Mouse (Mus musculus): ENCODE data around the gene Specc1. TPM values are rescaled to one million over a fixed set of nuclear protein-coding genes. Genes with fewer than 3 reads are reported as not detected.

The Specc1 gene
- polyA plus RNA-seq, 1 experiment from 2014 or later, result 14.3 TPM

GRCm38 (mm10) chr11:62045964-62046363, 89.4 kb downstream of the Specc1 start:
- no peak overlapping the region for H3K27ac ChIP-seq (ENCODE audit: low read depth, low read length)
- no peak overlapping the region for H3K4me3 ChIP-seq (ENCODE audit: low read length)
- no peak for ATAC-seq
- no peak overlapping the region for H3K9ac ChIP-seq (ENCODE audit: low read depth, low read length)
- 55% methylated on average over 2 of the region's 2 CpGs for WGBS
- H3K4me1 ChIP-seq (ENCODE audit: control insufficient read depth, insufficient read depth, low read depth, low read length), result no peaks in the 10 kb centered on the region
- H3K4me2 ChIP-seq (ENCODE audit: low read length), result no peak overlapping the region
- no peaks in the 10 kb centered on the region for H3K27me3 ChIP-seq (replicated peaks; ENCODE audit: control insufficient read depth, insufficient read depth, low read length)
- H3K9me3 ChIP-seq (ENCODE audit: control insufficient read depth, low read length), result no peaks in the 10 kb centered on the region
- no peaks in the 10 kb centered on the region for H3K36me3 ChIP-seq (ENCODE audit: control insufficient read depth, insufficient read depth, low read length)

GRCm38 (mm10) chr11:62047817-62048640, 91.5 kb downstream of the Specc1 start:
- no peaks in the 10 kb centered on the region for H3K36me3 ChIP-seq (ENCODE audit: control insufficient read depth, insufficient read depth, low read length)
- H3K27ac ChIP-seq (ENCODE audit: low read depth, low read length), result no peak overlapping the region
- H3K4me1 ChIP-seq (ENCODE audit: control insufficient read depth, insufficient read depth, low read depth, low read length), result no peaks in the 10 kb centered on the region
- no peak overlapping the region for H3K9ac ChIP-seq (ENCODE audit: low read depth, low read length)
- no peaks in the 10 kb centered on the region for H3K27me3 ChIP-seq (replicated peaks; ENCODE audit: control insufficient read depth, insufficient read depth, low read length)
- peak; percentile 67; the same call in 1 of the 2 replicates for ATAC-seq
- no peaks in the 10 kb centered on the region for H3K9me3 ChIP-seq (ENCODE audit: control insufficient read depth, low read length)
- WGBS, result 37% methylated on average over 9 of the region's 9 CpGs
- no peak overlapping the region for H3K4me2 ChIP-seq (ENCODE audit: low read length)
- H3K4me3 ChIP-seq (ENCODE audit: low read length), result no peak overlapping the region

- no peak overlapping the region for H3K9ac ChIP-seq (ENCODE audit: low read depth, low read length)
- H3K27ac ChIP-seq (ENCODE audit: low read depth, low read length), result no peak overlapping the region
- no peak overlapping the region for H3K4me2 ChIP-seq (ENCODE audit: low read length)
- H3K36me3 ChIP-seq (ENCODE audit: control insufficient read depth, insufficient read depth, low read length), result no peaks in the 10 kb centered on the region
- no peaks in the 10 kb centered on the region for H3K4me1 ChIP-seq (ENCODE audit: control insufficient read depth, insufficient read depth, low read depth, low read length)
- ATAC-seq, result no peak
- no peaks in the 10 kb centered on the region for H3K27me3 ChIP-seq (replicated peaks; ENCODE audit: control insufficient read depth, insufficient read depth, low read length)
- H3K9me3 ChIP-seq (ENCODE audit: control insufficient read depth, low read length), result no peaks in the 10 kb centered on the region
- no peak overlapping the region for H3K4me3 ChIP-seq (ENCODE audit: low read length)
Observed at GRCm38 (mm10) chr11:62049170-62049569, 92.6 kb downstream of the Specc1 start.

DNA sequence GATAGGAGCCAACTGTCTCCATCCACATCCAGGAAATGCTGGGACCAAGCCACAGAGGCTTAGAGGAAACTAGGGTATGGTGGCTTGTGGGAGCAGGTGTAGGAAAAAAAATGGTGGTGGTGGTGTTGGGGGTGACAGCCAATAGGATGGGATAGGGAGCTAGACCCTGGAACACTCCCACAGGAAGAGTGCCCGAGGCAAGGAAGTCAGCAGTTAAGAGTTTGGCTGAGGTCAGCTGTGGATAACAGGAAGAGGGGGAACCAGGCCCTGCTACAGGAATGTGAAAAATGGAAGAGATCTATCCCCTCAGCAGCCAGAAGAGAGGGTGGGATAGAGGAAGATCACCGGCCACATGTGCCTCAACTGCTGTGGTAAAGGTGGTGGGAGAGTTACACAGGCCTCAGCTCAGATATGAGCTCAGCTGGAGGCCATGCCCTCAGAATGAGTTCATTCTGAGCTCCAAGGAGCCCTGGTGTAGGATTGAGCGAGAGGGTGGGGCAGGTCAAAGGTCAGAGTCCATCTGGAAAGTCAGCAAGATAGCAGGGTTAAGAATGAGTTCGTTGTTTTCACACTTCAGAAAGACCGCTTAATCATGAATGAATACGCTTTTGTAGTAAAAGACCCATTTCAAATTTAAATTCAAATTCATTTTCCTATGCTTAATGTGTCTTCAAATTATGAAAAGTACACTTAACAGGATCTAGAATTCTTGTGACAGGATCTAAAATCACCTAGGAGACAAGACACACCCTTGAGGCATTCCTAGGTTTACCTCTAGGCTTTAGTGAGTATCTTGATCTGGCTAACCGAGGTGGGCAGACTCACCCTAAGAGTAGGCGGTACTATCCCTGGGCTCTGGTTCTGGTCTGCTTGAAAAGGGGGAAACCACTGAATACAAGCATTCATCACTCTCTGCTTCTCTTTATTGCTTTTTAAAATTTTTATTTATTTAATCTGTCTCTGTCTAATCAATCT, 94.1 kb downstream of the Specc1 start:
- Histone ChIP-seq H3K36me3 (ENCODE audit: control insufficient read depth, insufficient read depth, low read length) (no peaks in the 10 kb centered on the region), H3K9ac (ENCODE audit: low read depth, low read length) (no peak overlapping the region), H3K9me3 (ENCODE audit: control insufficient read depth, low read length) (no peaks in the 10 kb centered on the region), H3K4me1 (ENCODE audit: control insufficient read depth, insufficient read depth, low read depth, low read length) (no peaks in the 10 kb centered on the region), H3K4me3 (ENCODE audit: low read length) (no peak overlapping the region), H3K27me3 (replicated peaks; ENCODE audit: control insufficient read depth, insufficient read depth, low read length) (no peaks in the 10 kb centered on the region), H3K4me2 (ENCODE audit: low read length) (no peak overlapping the region), H3K27ac (ENCODE audit: low read depth, low read length) (no peak overlapping the region)
- 69% methylated on average over 8 of the region's 8 CpGs for WGBS
- no peak for ATAC-seq

GRCm38 (mm10) chr11:62051487-62051886, 94.9 kb downstream of the Specc1 start:
- Histone ChIP-seq H3K27me3 (replicated peaks; ENCODE audit: control insufficient read depth, insufficient read depth, low read length) (no peaks in the 10 kb centered on the region), H3K4me2 (ENCODE audit: low read length) (no peak overlapping the region), H3K9ac (ENCODE audit: low read depth, low read length) (no peak overlapping the region), H3K27ac (ENCODE audit: low read depth, low read length) (no peak overlapping the region), H3K4me3 (ENCODE audit: low read length) (no peak overlapping the region), H3K9me3 (ENCODE audit: control insufficient read depth, low read length) (no peaks in the 10 kb centered on the region), H3K36me3 (ENCODE audit: control insufficient read depth, insufficient read depth, low read length) (no peaks in the 10 kb centered on the region), H3K4me1 (ENCODE audit: control insufficient read depth, insufficient read depth, low read depth, low read length) (no peaks in the 10 kb centered on the region)
- ATAC-seq, result no peak
- WGBS, result 86% methylated on average over 4 of the region's 4 CpGs

DNA sequence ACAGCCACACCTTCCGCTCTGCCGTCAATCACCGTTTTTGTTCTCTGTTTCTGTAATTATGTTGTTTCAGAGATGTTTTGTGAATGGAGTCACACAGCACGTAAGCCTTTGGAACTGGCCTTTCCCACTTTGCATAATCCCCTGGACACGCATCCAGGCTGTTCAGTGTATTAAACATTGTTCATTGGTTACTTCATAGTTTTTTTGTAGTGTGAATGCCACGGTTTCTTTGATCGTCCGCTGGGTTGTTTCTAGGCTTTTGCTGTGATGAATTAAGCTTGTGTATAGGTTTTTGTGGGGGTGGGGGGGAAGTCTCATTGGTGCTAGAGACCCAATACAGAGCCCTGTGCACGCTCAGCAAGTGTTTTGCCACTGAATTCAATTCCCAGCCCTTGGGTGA, 97.4 kb downstream of the Specc1 start:
- no peaks in the 10 kb centered on the region for H3K4me1 ChIP-seq (ENCODE audit: control insufficient read depth, insufficient read depth, low read depth, low read length)
- WGBS, result 27% methylated on average over 9 of the region's 9 CpGs
- H3K36me3 ChIP-seq (ENCODE audit: control insufficient read depth, insufficient read depth, low read length), result no peaks in the 10 kb centered on the region
- no peak overlapping the region for H3K4me3 ChIP-seq (ENCODE audit: low read length)
- H3K27ac ChIP-seq (ENCODE audit: low read depth, low read length), result no peak overlapping the region
- no peak overlapping the region for H3K9ac ChIP-seq (ENCODE audit: low read depth, low read length)
- no peak for ATAC-seq
- no peak overlapping the region for H3K4me2 ChIP-seq (ENCODE audit: low read length)
- H3K9me3 ChIP-seq (ENCODE audit: control insufficient read depth, low read length), result no peaks in the 10 kb centered on the region
- no peaks in the 10 kb centered on the region for H3K27me3 ChIP-seq (replicated peaks; ENCODE audit: control insufficient read depth, insufficient read depth, low read length)

DNA sequence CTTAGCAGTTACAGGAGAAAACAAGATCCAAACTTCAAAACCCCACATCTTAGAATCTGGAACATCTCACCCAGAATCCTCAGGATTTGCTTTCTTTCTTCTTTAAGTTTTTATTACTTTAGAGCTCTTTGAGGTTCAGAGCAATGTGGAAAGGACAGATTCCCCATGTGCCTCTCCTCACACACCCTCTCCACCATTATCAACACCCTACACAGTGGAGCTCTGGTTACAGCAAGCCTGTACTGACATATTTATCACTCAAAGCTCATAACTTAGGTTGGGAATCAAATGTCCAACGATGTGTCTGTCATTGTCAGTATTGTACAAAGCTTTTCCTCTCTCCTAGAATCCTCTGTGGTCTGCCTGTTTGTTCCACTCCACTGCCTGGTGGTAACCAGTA, 108.0 kb downstream of the Specc1 start:
- ATAC-seq, result no peak
- Histone ChIP-seq H3K4me2 (ENCODE audit: low read length) (no peak overlapping the region), H3K36me3 (ENCODE audit: control insufficient read depth, insufficient read depth, low read length) (no peaks in the 10 kb centered on the region), H3K27me3 (replicated peaks; ENCODE audit: control insufficient read depth, insufficient read depth, low read length) (no peaks in the 10 kb centered on the region), H3K9me3 (ENCODE audit: control insufficient read depth, low read length) (no peaks in the 10 kb centered on the region), H3K4me3 (ENCODE audit: low read length) (no peak overlapping the region), H3K4me1 (ENCODE audit: control insufficient read depth, insufficient read depth, low read depth, low read length) (no peaks in the 10 kb centered on the region), H3K9ac (ENCODE audit: low read depth, low read length) (no peak overlapping the region), H3K27ac (ENCODE audit: low read depth, low read length) (no peak overlapping the region)
- 61% methylated on average over 1 of the region's 1 CpGs for WGBS

GRCm38 (mm10) chr11:62065655-62066054, 109.1 kb downstream of the Specc1 start:
- Histone ChIP-seq H3K4me2 (ENCODE audit: low read length) (no peak overlapping the region), H3K4me1 (ENCODE audit: control insufficient read depth, insufficient read depth, low read depth, low read length) (no peaks in the 10 kb centered on the region), H3K9ac (ENCODE audit: low read depth, low read length) (no peak overlapping the region), H3K9me3 (ENCODE audit: control insufficient read depth, low read length) (no peaks in the 10 kb centered on the region), H3K36me3 (ENCODE audit: control insufficient read depth, insufficient read depth, low read length) (no peaks in the 10 kb centered on the region), H3K4me3 (ENCODE audit: low read length) (no peak overlapping the region), H3K27ac (ENCODE audit: low read depth, low read length) (no peak overlapping the region), H3K27me3 (replicated peaks; ENCODE audit: control insufficient read depth, insufficient read depth, low read length) (no peaks in the 10 kb centered on the region)
- WGBS, result 71% methylated on average over 6 of the region's 6 CpGs
- ATAC-seq, result no peak

DNA sequence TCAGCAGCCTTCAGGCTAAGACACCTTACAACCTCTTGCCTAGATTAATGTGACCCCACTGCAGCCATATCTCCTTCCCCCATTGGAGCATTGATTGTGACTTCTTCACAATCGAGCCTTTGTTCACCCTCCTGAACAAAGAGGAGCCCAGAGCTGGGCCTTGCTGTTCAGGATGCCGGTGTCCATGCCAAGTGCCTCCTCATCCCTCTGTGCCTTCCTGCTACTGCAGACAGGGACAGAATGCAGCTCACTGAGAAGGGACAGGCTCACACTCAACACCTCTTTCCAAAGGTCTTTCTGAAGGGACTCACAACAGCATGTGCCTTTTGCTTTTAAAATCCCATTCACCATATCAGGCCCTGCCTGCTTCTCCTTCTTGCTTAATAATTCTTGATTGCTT, 113.0 kb downstream of the Specc1 start:
- no peak overlapping the region for H3K4me2 ChIP-seq (ENCODE audit: low read length)
- no peaks in the 10 kb centered on the region for H3K27me3 ChIP-seq (replicated peaks; ENCODE audit: control insufficient read depth, insufficient read depth, low read length)
- ATAC-seq, result peak; percentile 82
- H3K36me3 ChIP-seq (ENCODE audit: control insufficient read depth, insufficient read depth, low read length), result no peaks in the 10 kb centered on the region
- 24% methylated on average over 2 of the region's 2 CpGs for WGBS
- no peak overlapping the region for H3K9ac ChIP-seq (ENCODE audit: low read depth, low read length)
- H3K27ac ChIP-seq (ENCODE audit: low read depth, low read length), result peak overlapping the region; percentile 59
- H3K4me3 ChIP-seq (ENCODE audit: low read length), result no peak overlapping the region
- no peaks in the 10 kb centered on the region for H3K4me1 ChIP-seq (ENCODE audit: control insufficient read depth, insufficient read depth, low read depth, low read length)
- H3K9me3 ChIP-seq (ENCODE audit: control insufficient read depth, low read length), result no peaks in the 10 kb centered on the region

Data from hindbrain, embryonic 16.5 days (tissue).